Mouse (Mus musculus) effector memory CD4-positive, alpha-beta T cell, adult 7 months (primary cell): ENCODE results near the gene Utrn. TPM values are rescaled to one million over a fixed set of nuclear protein-coding genes. Genes with fewer than 3 reads are reported as not detected.

Experiments
- polyA plus RNA-seq: library from polyadenylated mRNA; unstranded; fragments of 100-300 nt; shearing (Covaris generic); gene quantifications from one replicate; pipeline ENCODE4 v1.2.1, GENCODE M21; 2017

Utrn gene
- 316 TPM for polyA plus RNA-seq

GRCm38 (mm10) chr10:12869029-12869671 lies at the start of gene Utrn:
Utrn (minus strand) TSS chr10:12869365.

Other genes starting within 250 kb of the Utrn start
- gene Stx11, start 94.9 kb upstream of the Utrn start, polyA plus RNA-seq = 101 TPM
- gene Sf3b5, start 136.0 kb upstream of the Utrn start, polyA plus RNA-seq = 22.4 TPM
- gene Plagl1, start 191.1 kb upstream of the Utrn start, polyA plus RNA-seq = 12.9 TPM